11 mouse cellular contexts compared by ENCODE assay signal in genomic region chr17:35244999-35245398, GRCm38 (mm10). TPM values are rescaled to one million over a fixed set of nuclear protein-coding genes. Genes with fewer than 3 reads are reported as not detected.
DNase-seq lines count a peak whose midpoint lies in the region; ATAC-seq and TF ChIP-seq lines count a peak whose summit lies in the region.
"Had no signal": no experiment of that assay in that cellular context is flagged by ENCODE, and none has a peak within 500 bp of the region (broad histone marks: within the 10 kb centered on the region; RNA-seq: fewer than 3 reads in every experiment).

No protein-coding gene starts in this region.

- no peak for DNase-seq in heart, adult 18-20 months
- DNase-seq in forebrain, postnatal 0 days, result no peak
- DNase-seq in urinary bladder, postnatal 25 days (ENCODE audit: low spot score), result no peak
- DNase-seq in cerebellum, adult 8-10 months, result no peak
- no peak for DNase-seq in retina, embryonic 14.5 days (ENCODE audit: low spot score)

- H3K27me3 ChIP-seq in heart, embryonic 11.5 days (ENCODE audit: control insufficient read depth, insufficient read depth, low read length), result no peaks in the 10 kb centered on the region
- H3K27me3 ChIP-seq in E14TG2a.4 (ENCODE audit: insufficient read depth, low read length), result no peaks in the 10 kb centered on the region
- H3K27me3 ChIP-seq in forebrain, postnatal 0 days (ENCODE audit: insufficient read depth, low read length), result no peaks in the 10 kb centered on the region
- H3K27me3 ChIP-seq in liver, embryonic 15.5 days, result no peaks in the 10 kb centered on the region

- peak overlapping the region; percentile 70; the same call in 1 of the 2 replicates for H3K4me3 ChIP-seq in heart, embryonic 11.5 days (ENCODE audit: low read depth, low read length)
- peak overlapping the region; percentile 99 for H3K4me3 ChIP-seq in E14TG2a.4 (replicated peaks; ENCODE audit: low read length)
- H3K4me3 ChIP-seq in forebrain, postnatal 0 days (ENCODE audit: low read depth, low read length), result peak overlapping the region; percentile 6; the same call in 1 of the 2 replicates
- H3K4me3 ChIP-seq in liver, embryonic 15.5 days (replicated peaks), result peak overlapping the region; percentile 93; the same call in 1 of the 2 replicates

- peaks cover 34% of the 10 kb centered on the region for H3K4me1 ChIP-seq in heart, embryonic 11.5 days (ENCODE audit: control insufficient read depth, insufficient read depth, low read length)
- peaks cover 80% of the 10 kb centered on the region for H3K4me1 ChIP-seq in E14TG2a.4 (replicated peaks; ENCODE audit: low read depth, low read length)
- H3K4me1 ChIP-seq in forebrain, postnatal 0 days (ENCODE audit: insufficient read depth), result peaks cover 5% of the 10 kb centered on the region
- H3K4me1 ChIP-seq in liver, embryonic 15.5 days (replicated peaks), result peaks cover 56% of the 10 kb centered on the region

- no peak for ATAC-seq in heart, embryonic 11.5 days (replicated peaks; ENCODE audit: insufficient number of reproducible peaks, low FRiP score, low TSS enrichment)
- no peak for ATAC-seq in forebrain, postnatal 0 days
- ATAC-seq in liver, embryonic 15.5 days (ENCODE audit: insufficient read depth), result no peak

- 0 out of 2 replicates have a peak overlapping the region, but pooled peaks have one; percentile 94 for H3K9ac ChIP-seq in heart, embryonic 11.5 days (ENCODE audit: low read depth, low read length)
- H3K9ac ChIP-seq in forebrain, postnatal 0 days, result no peak overlapping the region
- 0 out of 2 replicates have a peak overlapping the region, but pooled peaks have one; percentile 30 for H3K9ac ChIP-seq in liver, embryonic 15.5 days

- H3K36me3 ChIP-seq in heart, embryonic 11.5 days (ENCODE audit: control insufficient read depth, insufficient read depth, low read length), result peaks cover 56% of the 10 kb centered on the region
- H3K36me3 ChIP-seq in E14TG2a.4 (ENCODE audit: insufficient read depth, low read length), result peaks cover 75% of the 10 kb centered on the region
- H3K36me3 ChIP-seq in forebrain, postnatal 0 days (ENCODE audit: insufficient read depth), result peaks cover 61% of the 10 kb centered on the region
- peaks cover 70% of the 10 kb centered on the region for H3K36me3 ChIP-seq in liver, embryonic 15.5 days (replicated peaks)

- no peaks in the 10 kb centered on the region for H3K9me3 ChIP-seq in heart, embryonic 11.5 days (replicated peaks; ENCODE audit: control insufficient read depth, low read length)
- no peaks in the 10 kb centered on the region for H3K9me3 ChIP-seq in E14TG2a.4 (ENCODE audit: low read length)
- H3K9me3 ChIP-seq in forebrain, postnatal 0 days (ENCODE audit: low read length), result no peaks in the 10 kb centered on the region
- H3K9me3 ChIP-seq in liver, embryonic 15.5 days (replicated peaks), result no peaks in the 10 kb centered on the region

- peak overlapping the region; percentile 96 for H3K4me2 ChIP-seq in heart, embryonic 11.5 days
- peak overlapping the region; percentile 83; the same call in 1 of the 2 replicates for H3K4me2 ChIP-seq in forebrain, postnatal 0 days (ENCODE audit: low read depth)
- H3K4me2 ChIP-seq in liver, embryonic 15.5 days, result peak overlapping the region; percentile 84

- WGBS in heart, embryonic 11.5 days (ENCODE audit: insufficient replicate concordance), result 76% methylated on average over 2 of the region's 2 CpGs
- WGBS in forebrain, postnatal 0 days, result 72% methylated on average over 2 of the region's 2 CpGs
- WGBS in liver, embryonic 15.5 days (ENCODE audit: insufficient replicate concordance), result 82% methylated on average over 2 of the region's 2 CpGs

- TF ChIP-seq CTCF in E14TG2a.4 (conservative IDR thresholded peaks at IDR 0.05; ENCODE audit: low read length), result no peak
- TF ChIP-seq CTCF in forebrain, postnatal 0 days (IDR thresholded peaks at IDR 0.05; ENCODE audit: low read depth), result no peak

- H3K27ac ChIP-seq in heart, embryonic 11.5 days (ENCODE audit: low read depth, low read length), result no peak overlapping the region; the same call in 1 of the 2 replicates
- no peak overlapping the region for H3K27ac ChIP-seq in forebrain, postnatal 0 days (ENCODE audit: low read depth, low read length)
- no peak overlapping the region for H3K27ac ChIP-seq in liver, embryonic 15.5 days (replicated peaks)

RNA-seq across cellular contexts. Expression of gene Ddx39b, which starts 3.5 kb away (rescaled TPM):
- polyA plus RNA-seq in heart, embryonic 11.5 days (2014; fragmentation: Nextera tagmentation; extraction: Ambion mirVana), result 317 and 318 TPM in 2 replicates
- total RNA-seq in heart, adult 18-20 months (2021), result 10 to 100 TPM; 77.3 to 83.1 TPM
- 305 and 336 TPM in 2 replicates for total RNA-seq in forebrain, postnatal 0 days (2014; rRNA removed)
- polyA plus RNA-seq in forebrain, postnatal 0 days (2015; fragmentation: Nextera tagmentation; extraction: Ambion mirVana), result 357 and 382 TPM in 2 replicates
- polyA plus RNA-seq in liver, embryonic 15.5 days (2015; fragmentation: Nextera tagmentation; extraction: Ambion mirVana), result 141 and 150 TPM in 2 replicates

RNA-seq across cellular contexts. Expression of gene Nfkbil1, which starts 9.4 kb away (rescaled TPM):
- 2.3 and 4.9 TPM in 2 replicates for polyA plus RNA-seq in heart, embryonic 11.5 days (2014; fragmentation: Nextera tagmentation; extraction: Ambion mirVana)
- total RNA-seq in heart, adult 18-20 months (2021), result 1 to 10 TPM; 8.2 to 8.3 TPM
- 17.1 and 24.5 TPM in 2 replicates for total RNA-seq in forebrain, postnatal 0 days (2014; rRNA removed)
- 12.3 and 12.4 TPM in 2 replicates for polyA plus RNA-seq in forebrain, postnatal 0 days (2015; fragmentation: Nextera tagmentation; extraction: Ambion mirVana)
- polyA plus RNA-seq in liver, embryonic 15.5 days (2015; fragmentation: Nextera tagmentation; extraction: Ambion mirVana), result 3.2 and 3.6 TPM in 2 replicates

RNA-seq across cellular contexts. Expression of gene Atp6v1g2, which starts 11.5 kb away (rescaled TPM):
- polyA plus RNA-seq in heart, embryonic 11.5 days (2014; fragmentation: Nextera tagmentation; extraction: Ambion mirVana), result 9.3 and 10.1 TPM in 2 replicates
- 1 to 10 TPM; 2.1 to 2.3 TPM for total RNA-seq in heart, adult 18-20 months (2021)
- 59.7 and 81.4 TPM in 2 replicates for total RNA-seq in forebrain, postnatal 0 days (2014; rRNA removed)
- polyA plus RNA-seq in forebrain, postnatal 0 days (2015; fragmentation: Nextera tagmentation; extraction: Ambion mirVana), result 121 and 146 TPM in 2 replicates
- polyA plus RNA-seq in liver, embryonic 15.5 days (2015; fragmentation: Nextera tagmentation; extraction: Ambion mirVana), result 0.58 and 0.63 TPM in 2 replicates

RNA-seq across cellular contexts. Expression of gene H2-D1, which starts 17.5 kb away (rescaled TPM):
- polyA plus RNA-seq in heart, embryonic 11.5 days (2014; fragmentation: Nextera tagmentation; extraction: Ambion mirVana), result 21.0 and 29.1 TPM in 2 replicates
- total RNA-seq in heart, adult 18-20 months (2021), result 100 to 1,000 TPM; 164 to 263 TPM
- 54.9 and 63.3 TPM in 2 replicates for total RNA-seq in forebrain, postnatal 0 days (2014; rRNA removed)
- 74.5 and 95.9 TPM in 2 replicates for polyA plus RNA-seq in forebrain, postnatal 0 days (2015; fragmentation: Nextera tagmentation; extraction: Ambion mirVana)
- polyA plus RNA-seq in liver, embryonic 15.5 days (2015; fragmentation: Nextera tagmentation; extraction: Ambion mirVana), result 99.7 and 119 TPM in 2 replicates

RNA-seq across cellular contexts. Expression of gene Gm16181, which starts 24.4 kb away (rescaled TPM):
- 0.44 TPM in 1 of 2 replicates, not detected in the other for polyA plus RNA-seq in heart, embryonic 11.5 days (2014; fragmentation: Nextera tagmentation; extraction: Ambion mirVana)
- total RNA-seq in heart, adult 18-20 months (2021), result not detected
- total RNA-seq in forebrain, postnatal 0 days (2014; rRNA removed), result not detected in 2 replicates
- not detected in 2 replicates for polyA plus RNA-seq in forebrain, postnatal 0 days (2015; fragmentation: Nextera tagmentation; extraction: Ambion mirVana)
- 0.24 TPM in 1 of 2 replicates, not detected in the other for polyA plus RNA-seq in liver, embryonic 15.5 days (2015; fragmentation: Nextera tagmentation; extraction: Ambion mirVana)
- total RNA-seq: adrenal gland, postnatal 4 days; left cerebral cortex, postnatal 25 days had no signal
- polyA plus RNA-seq: small intestine, adult 2 months had no signal

Comparison
In these comparisons a context has a peak if more than half of its experiments do, and no peak if none do; other contexts are left out.
1. H3K4me3 ChIP-seq: peak in every context shown above with its lines; median percentile 99 in E14TG2a.4; 93 in liver, embryonic 15.5 days; 70 in heart, embryonic 11.5 days; 6 in forebrain, postnatal 0 days.
2. RNA of gene Atp6v1g2, which starts 11.5 kb away (polyA plus RNA-seq): 121 to 146 TPM in forebrain, postnatal 0 days; 9.3 to 10.1 TPM in heart, embryonic 11.5 days and 0.58 to 0.63 TPM in liver, embryonic 15.5 days; every median in the first group is over 10 times any median in the second.
3. Peak in every context shown above with its lines, with median percentiles within 50 percentile points of each other: H3K4me2 ChIP-seq.